Mouse (Mus musculus) gastrocnemius, postnatal 10 days (tissue): ENCODE data around the gene Isyna1. TPM values are rescaled to one million over a fixed set of nuclear protein-coding genes. Genes with fewer than 3 reads are reported as not detected.

ENCODE experiments used
- total RNA-seq, 2 experiments: library from RNA; stranded (reverse); gene quantifications; 2 replicates each; pipeline ENCODE4 v1.2.3; 2021

Gene Isyna1
- total RNA-seq, 2 experiments from 2014 or later, result 30.0 to 31.6 TPM

Other genes starting within 250 kb of the Isyna1 start
- gene Upf1, start 241.1 kb upstream of the Isyna1 start, total RNA-seq, result 10 to 100 TPM; 34.2 to 37.3 TPM
- 10 to 100 TPM; 18.4 to 20.2 TPM for gene Comp, start 220.8 kb upstream of the Isyna1 start, total RNA-seq
- gene Crtc1, start 154.8 kb upstream of the Isyna1 start, total RNA-seq, result 10 to 100 TPM in 1 of 2 experiments, 1 to 10 TPM in 1; 8.9 to 12.0 TPM
- gene Klhl26, start 117.4 kb upstream of the Isyna1 start, total RNA-seq, result 1 to 10 TPM; 6.3 to 7.4 TPM
- under 1 TPM; 0.18 to 0.26 TPM for gene Tmem59l, start 107.0 kb upstream of the Isyna1 start, total RNA-seq
- 1 to 10 TPM; 2.8 to 3.4 TPM for gene Crlf1, start 101.2 kb upstream of the Isyna1 start, total RNA-seq
- 100 to 1,000 TPM; 120 to 129 TPM for gene Rex1bd, start 87.6 kb upstream of the Isyna1 start, total RNA-seq
- 1,000 to 10,000 TPM; 1,232 to 1,261 TPM for gene Uba52, start 83.6 kb upstream of the Isyna1 start, total RNA-seq
- 100 to 1,000 TPM; 135 to 145 TPM for gene Fkbp8, start 66.6 kb upstream of the Isyna1 start, total RNA-seq
- 10 to 100 TPM; 57.8 to 61.0 TPM for gene Kxd1, start 66.4 kb upstream of the Isyna1 start, total RNA-seq
- gene Ell, start 54.9 kb upstream of the Isyna1 start, total RNA-seq, result 10 to 100 TPM; 12.7 to 19.8 TPM
- 10 to 100 TPM; 31.1 to 40.1 TPM for gene Ssbp4, start 14.5 kb downstream of the Isyna1 start, total RNA-seq
- gene Lrrc25, start 21.8 kb downstream of the Isyna1 start, total RNA-seq, result 1 to 10 TPM; 1.2 to 3.0 TPM
- gene Gdf15, start 38.1 kb downstream of the Isyna1 start, total RNA-seq, result not detected
- 10 to 100 TPM; 22.5 to 23.4 TPM for gene Pgpep1, start 66.0 kb downstream of the Isyna1 start, total RNA-seq
- gene Lsm4, start 78.9 kb downstream of the Isyna1 start, total RNA-seq, result 10 to 100 TPM; 82.3 to 83.0 TPM
- gene Jund, start 104.6 kb downstream of the Isyna1 start, total RNA-seq, result 100 to 1,000 TPM in 1 of 2 experiments, 10 to 100 TPM in 1; 79.2 to 130 TPM
- gene Iqcn, start 109.1 kb downstream of the Isyna1 start, total RNA-seq, result not detected
- gene Gm3336, start 124.2 kb downstream of the Isyna1 start, total RNA-seq, result not detected
- gene Pde4c, start 129.3 kb downstream of the Isyna1 start, total RNA-seq, result 1 to 10 TPM; 2.5 to 3.0 TPM
- 10 to 100 TPM; 44.6 to 50.4 TPM for gene Rab3a, start 160.3 kb downstream of the Isyna1 start, total RNA-seq
- gene Mpv17l2, start 166.6 kb downstream of the Isyna1 start, total RNA-seq, result 10 to 100 TPM; 30.1 to 31.4 TPM
- gene Pik3r2, start 182.3 kb downstream of the Isyna1 start, total RNA-seq, result 10 to 100 TPM; 39.4 to 47.2 TPM
- 1 to 10 TPM; 7.2 to 8.9 TPM for gene Mast3, start 210.7 kb downstream of the Isyna1 start, total RNA-seq
- gene Il12rb1, start 214.1 kb downstream of the Isyna1 start, total RNA-seq, result under 1 TPM; 0.16 to 0.23 TPM
- gene Arrdc2, start 245.3 kb downstream of the Isyna1 start, total RNA-seq, result 10 to 100 TPM in 1 of 2 experiments, 1 to 10 TPM in 1; 4.3 to 27.1 TPM